Mouse (Mus musculus) kidney, postnatal 0 days (tissue): Measurements from ENCODE around the gene 1700025G04Rik. TPM values are rescaled to one million over a fixed set of nuclear protein-coding genes. Genes with fewer than 3 reads are reported as not detected.
A peak's percentile ranks its signal among the peaks of the same experiment; 100 is the strongest.

Source experiments
- ATAC-seq: fragments of 200-750 bp; cut with Nextera tagmentation; replicated peaks from 2 replicates; pipeline ENCODE4 v1.8.0; 2017; ENCODE audit warnings: low read depth, moderate number of reproducible peaks, moderate TSS enrichment, moderate library complexity; ENCODE audit not compliant: low FRiP score
- DNase-seq: peaks from one replicate; pipeline ENCODE4 v3.0.0-alpha.2; 2016; ENCODE audit warnings: low spot score
- H3K27ac ChIP-seq: fragments of 300-500 bp; sonication (generic); 2 replicates; pipeline ENCODE4 v1.5.1; 2014; ENCODE audit warnings: mild to moderate bottlenecking
- H3K27me3 ChIP-seq: fragments of 300-500 bp; sonication (generic); 2 replicates; pipeline ENCODE4 v1.6.1; 2014; ENCODE audit warnings: low read length, mixed read lengths; ENCODE audit not compliant: insufficient read depth
- H3K36me3 ChIP-seq: fragments of 300-500 bp; sonication (generic); 2 replicates; pipeline ENCODE4 v1.6.1; 2014; ENCODE audit warnings: low read length, mixed read lengths; ENCODE audit not compliant: insufficient read depth
- H3K4me1 ChIP-seq: fragments of 300-500 bp; sonication (generic); replicated peaks from 2 replicates; pipeline ENCODE4 v1.6.1; 2014; ENCODE audit warnings: antibody characterized with exemption, low read length, mixed read lengths; ENCODE audit not compliant: insufficient read depth
- H3K4me2 ChIP-seq: fragments of 300-500 bp; sonication (generic); 2 replicates; pipeline ENCODE4 v1.6.1; 2014; ENCODE audit warnings: mild to moderate bottlenecking, low read length, moderate library complexity, mixed read lengths
- H3K4me3 ChIP-seq: fragments of 300-500 bp; sonication (generic); replicated peaks from 2 replicates; pipeline ENCODE4 v1.5.1; 2014; ENCODE audit warnings: low read depth, low read length
- H3K9ac ChIP-seq: fragments of 300-500 bp; sonication (generic); 2 replicates; pipeline ENCODE4 v1.6.1; 2014; ENCODE audit warnings: low read depth, low read length
- H3K9me3 ChIP-seq: fragments of 300-500 bp; sonication (generic); replicated peaks from 2 replicates; pipeline ENCODE4 v1.6.1; 2016; ENCODE audit warnings: low read length, inconsistent platforms, mixed read lengths
- CTCF ChIP-seq: IDR thresholded peaks from 2 replicates; pipeline ENCODE4 v1.5.1; 2016; ENCODE audit warnings: antibody characterized with exemption, low read depth, mild to moderate bottlenecking, moderate library complexity
- WGBS: fragments of 180-500 bp; shearing (Covaris S2); extraction: QIAGEN DNeasy Blood & Tissue Kit; methylation state at CpG from one replicate; pipeline ENCODE4 v1.1.7; 2014; 5-methylcytosine and 5-hydroxymethylcytosine counted together
- polyA plus RNA-seq: library from polyadenylated mRNA; unstranded; fragments of >200 nt; fragmentation: Nextera tagmentation; extraction: Ambion mirVana; gene quantifications from 2 replicates; pipeline ENCODE4 v1.2.1, GENCODE M21; 2015

Gene 1700025G04Rik
- polyA plus RNA-seq, 1 experiment from 2014 or later: 15.5 TPM

- 82% methylated on average over 2 of the region's 2 CpGs for WGBS
- no peak for TF ChIP-seq CTCF
- DNase-seq: no peak
Observed at GRCm38 (mm10) chr1:151971581-151971980, 118.3 kb downstream of the 1700025G04Rik start.

GRCm38 (mm10) chr1:151968126-151968525 is 121.8 kb downstream of the 1700025G04Rik start:
- WGBS: 87% methylated on average over 5 of the region's 5 CpGs
- H3K9me3 ChIP-seq: no peaks in the 10 kb centered on the region
- H3K36me3 ChIP-seq: no peaks in the 10 kb centered on the region
- 0 out of 2 replicates have a peak, but pooled peaks cover 2% of the 10 kb centered on the region for H3K4me1 ChIP-seq
- no peak for ATAC-seq
- no peaks in the 10 kb centered on the region for H3K27me3 ChIP-seq
- TF ChIP-seq CTCF: no peak
- H3K4me3 ChIP-seq: no peak overlapping the region
- H3K4me2 ChIP-seq: no peak overlapping the region
- no peak for DNase-seq
- no peak overlapping the region for H3K27ac ChIP-seq
- H3K9ac ChIP-seq: no peak overlapping the region

More at GRCm38 (mm10) chr1:151971581-151971980, 118.3 kb downstream of the 1700025G04Rik start:
- H3K4me2 ChIP-seq: no peak overlapping the region
- H3K36me3 ChIP-seq: no peaks in the 10 kb centered on the region
- H3K4me3 ChIP-seq: no peak overlapping the region
- no peak overlapping the region for H3K9ac ChIP-seq
- H3K9me3 ChIP-seq: no peaks in the 10 kb centered on the region
- H3K4me1 ChIP-seq: no peaks in the 10 kb centered on the region
- H3K27ac ChIP-seq: no peak overlapping the region
- no peak for ATAC-seq
- no peaks in the 10 kb centered on the region for H3K27me3 ChIP-seq

- DNase-seq: no peak
- WGBS: 80% methylated on average over 2 of the region's 2 CpGs
- Histone ChIP-seq H3K36me3 (no peaks in the 10 kb centered on the region), H3K9ac (no peak overlapping the region), H3K4me1 (0 out of 2 replicates have a peak, but pooled peaks cover 2% of the 10 kb centered on the region), H3K4me3 (no peak overlapping the region), H3K27ac (no peak overlapping the region), H3K4me2 (no peak overlapping the region), H3K9me3 (no peaks in the 10 kb centered on the region), H3K27me3 (no peaks in the 10 kb centered on the region)
- ATAC-seq: no peak
- TF ChIP-seq CTCF: no peak
Observed at GRCm38 (mm10) chr1:151964811-151965210, 125.1 kb downstream of the 1700025G04Rik start.

- WGBS: 44% methylated on average over 7 of the region's 7 CpGs
- H3K9me3 ChIP-seq: no peaks in the 10 kb centered on the region
Observed at GRCm38 (mm10) chr1:151963248-151963647, 126.7 kb downstream of the 1700025G04Rik start.

GRCm38 (mm10) chr1:151962078-151962477 is 127.8 kb downstream of the 1700025G04Rik start:
- TF ChIP-seq CTCF: no peak
- 32% methylated on average over 6 of the region's 6 CpGs for WGBS
- Histone ChIP-seq H3K9me3 (no peaks in the 10 kb centered on the region), H3K27ac (no peak overlapping the region), H3K4me1 (0 out of 2 replicates have a peak, but pooled peaks cover 2% of the 10 kb centered on the region), H3K36me3 (no peaks in the 10 kb centered on the region), H3K4me3 (no peak overlapping the region), H3K4me2 (no peak overlapping the region), H3K9ac (no peak overlapping the region), H3K27me3 (no peaks in the 10 kb centered on the region)
- ATAC-seq (no peak), DNase-seq (no peak)

More at GRCm38 (mm10) chr1:151963248-151963647, 126.7 kb downstream of the 1700025G04Rik start:
- Histone ChIP-seq H3K27me3 (no peaks in the 10 kb centered on the region), H3K36me3 (no peaks in the 10 kb centered on the region), H3K4me1 (0 out of 2 replicates have a peak, but pooled peaks cover 2% of the 10 kb centered on the region), H3K27ac (no peak overlapping the region), H3K4me3 (no peak overlapping the region), H3K4me2 (no peak overlapping the region), H3K9ac (no peak overlapping the region)
- DNase-seq (no peak), ATAC-seq (no peak)
- TF ChIP-seq CTCF: no peak

- Histone ChIP-seq H3K27ac (no peak overlapping the region), H3K4me2 (no peak overlapping the region), H3K4me3 (no peak overlapping the region), H3K4me1 (0 out of 2 replicates have a peak, but pooled peaks cover 2% of the 10 kb centered on the region), H3K27me3 (no peaks in the 10 kb centered on the region), H3K9me3 (no peaks in the 10 kb centered on the region), H3K36me3 (no peaks in the 10 kb centered on the region), H3K9ac (no peak overlapping the region)
- DNase-seq (peak; percentile 58), ATAC-seq (no peak)
- TF ChIP-seq CTCF: no peak
- WGBS: 66% methylated on average over 10 of the region's 10 CpGs
Observed at GRCm38 (mm10) chr1:151961204-151961603, 128.7 kb downstream of the 1700025G04Rik start.

GRCm38 (mm10) chr1:151959010-151959409 is 130.9 kb downstream of the 1700025G04Rik start:
- WGBS: 57% methylated on average over 3 of the region's 3 CpGs
- no peak overlapping the region for H3K9ac ChIP-seq

More at GRCm38 (mm10) chr1:151959010-151959409, 130.9 kb downstream of the 1700025G04Rik start:
- no peak for ATAC-seq
- DNase-seq: no peak
- no peaks in the 10 kb centered on the region for H3K27me3 ChIP-seq
- no peak overlapping the region for H3K27ac ChIP-seq
- H3K9me3 ChIP-seq: no peaks in the 10 kb centered on the region
- H3K36me3 ChIP-seq: no peaks in the 10 kb centered on the region
- 0 out of 2 replicates have a peak, but pooled peaks cover 2% of the 10 kb centered on the region for H3K4me1 ChIP-seq
- no peak for TF ChIP-seq CTCF
- no peak overlapping the region for H3K4me2 ChIP-seq
- no peak overlapping the region for H3K4me3 ChIP-seq
